Mouse (Mus musculus) layer of hippocampus, adult 18-20 months (tissue): ENCODE results near the gene Nr2f2. TPM values are rescaled to one million over a fixed set of nuclear protein-coding genes. Genes with fewer than 3 reads are reported as not detected.

Experiments
- DNase-seq, 2 experiments: peaks; one replicate each; pipeline ENCODE4 v3.0.0; 2022; ENCODE audit warnings: low spot score in 2 of 2
- total RNA-seq, 2 experiments: library from RNA; stranded (reverse); gene quantifications; 2 replicates each; pipeline ENCODE4 v1.2.3; 2021

Gene Nr2f2
- total RNA-seq, 2 experiments from 2014 or later, result 40.8 to 55.2 TPM

DNA sequence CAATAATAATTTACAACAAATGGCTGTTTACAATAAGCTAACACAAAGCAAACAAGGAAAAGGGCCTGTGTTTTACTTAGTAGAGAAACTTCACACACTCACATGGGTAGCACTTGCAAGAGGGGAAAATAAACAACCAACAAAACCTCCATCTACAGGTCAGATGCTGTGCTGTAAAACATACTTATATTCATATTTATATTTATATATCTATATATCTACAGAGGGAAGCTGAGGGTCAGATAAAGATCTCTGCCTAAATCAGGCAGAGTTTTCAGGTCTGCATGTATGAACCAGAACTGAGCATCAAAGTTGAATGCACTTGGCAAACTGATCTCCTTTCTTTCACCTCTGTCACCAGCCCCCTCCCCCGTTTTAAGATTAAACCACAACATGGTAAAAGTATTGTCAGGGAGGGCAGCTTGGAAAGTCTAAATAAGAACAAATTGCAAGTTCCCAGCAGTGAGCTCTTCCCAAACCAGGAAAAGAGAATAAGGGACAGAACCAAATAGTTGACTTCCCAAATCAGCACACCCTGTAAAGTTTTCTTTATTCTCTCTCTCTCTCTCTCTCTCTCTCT lies 14.5 kb downstream of the Nr2f2 start:
- no peak for DNase-seq

- peak in 1 of 2 experiments; percentile 62 for DNase-seq
Observed at GRCm38 (mm10) chr7:70350781-70351551, 15.6 kb downstream of the Nr2f2 start.

DNA sequence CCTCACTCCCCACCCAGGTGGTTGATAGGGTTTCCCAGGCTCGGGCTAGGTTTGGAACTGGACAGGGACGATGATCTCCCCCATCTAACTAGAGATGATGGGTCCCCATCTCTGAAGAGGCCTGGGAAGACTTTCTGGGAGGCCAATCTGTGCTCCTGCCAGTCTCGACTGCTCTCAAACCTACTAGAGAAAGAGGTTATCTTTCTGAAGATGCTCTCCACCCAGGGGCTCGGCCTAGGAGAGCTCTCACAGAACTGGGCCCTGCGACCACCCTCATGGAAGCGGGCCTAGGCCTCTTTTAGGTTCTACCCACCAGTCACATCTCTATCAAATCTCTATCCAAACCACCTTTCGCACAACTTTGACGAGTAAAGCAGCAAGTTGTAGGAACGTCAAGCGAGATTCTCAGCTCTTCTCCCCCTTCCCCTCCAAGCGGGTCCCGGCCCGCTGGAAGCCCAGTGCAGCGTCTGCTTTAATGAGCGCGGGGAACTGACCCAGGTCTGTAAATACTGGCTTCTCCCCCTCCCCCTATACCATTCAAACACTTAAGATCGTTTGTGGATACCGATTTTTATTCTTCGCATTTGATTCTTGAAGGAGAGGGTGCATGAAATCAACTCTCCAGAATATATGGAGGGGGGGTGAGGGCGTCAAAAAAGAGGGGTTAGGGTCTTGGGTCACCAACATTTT lies 16.4 kb downstream of the Nr2f2 start:
- DNase-seq, result no peak

- DNase-seq, result no peak
Observed at GRCm38 (mm10) chr7:70348977-70349615, 17.4 kb downstream of the Nr2f2 start.

DNA sequence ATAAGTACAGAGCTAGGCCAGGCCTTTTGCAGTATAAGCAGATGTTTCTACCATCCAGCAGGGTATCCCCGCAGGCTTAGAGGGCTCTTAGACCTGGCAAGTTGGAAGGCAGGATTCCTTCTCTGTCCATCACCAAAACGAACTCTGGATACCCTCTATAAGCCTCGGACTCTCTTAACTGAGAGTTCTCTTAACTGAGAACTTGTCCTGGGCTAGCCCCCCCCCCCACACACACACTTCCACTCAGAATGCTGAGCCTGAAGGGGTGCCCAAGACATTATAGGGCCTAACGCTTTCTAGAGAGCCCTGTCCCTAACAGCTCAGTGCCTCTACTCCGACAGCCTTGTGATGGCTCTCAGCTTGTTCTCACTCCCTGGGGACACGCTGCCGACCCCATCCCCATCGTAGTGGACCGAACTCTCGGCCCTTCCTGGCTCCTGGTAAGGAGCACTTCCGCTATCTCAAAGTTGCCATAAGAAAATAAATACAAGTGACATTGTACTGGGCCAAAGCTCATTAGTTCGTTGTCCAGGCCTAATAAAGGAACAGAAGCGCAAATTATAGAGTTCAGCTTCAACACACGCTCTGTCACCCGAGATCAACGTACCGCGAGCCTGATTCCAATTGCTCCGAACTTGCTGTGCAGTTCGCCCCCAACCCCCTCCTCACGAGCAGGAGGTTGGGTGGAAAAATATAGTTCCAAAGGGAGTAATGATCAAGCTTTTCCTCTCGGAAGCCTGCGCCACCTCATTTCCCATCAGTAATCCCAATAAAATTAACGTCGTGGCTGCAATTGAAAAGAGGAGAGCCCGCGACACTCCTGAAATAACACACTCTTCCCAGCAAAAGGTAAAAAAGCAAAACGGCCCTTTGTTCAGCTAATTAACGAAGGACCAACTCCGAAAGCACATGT lies 18.2 kb downstream of the Nr2f2 start:
- DNase-seq, result no peak

GRCm38 (mm10) chr7:70347618-70347958 lies 18.9 kb downstream of the Nr2f2 start:
- no peak for DNase-seq

GRCm38 (mm10) chr7:70346951-70347617 lies 19.5 kb downstream of the Nr2f2 start:
- no peak for DNase-seq

DNA sequence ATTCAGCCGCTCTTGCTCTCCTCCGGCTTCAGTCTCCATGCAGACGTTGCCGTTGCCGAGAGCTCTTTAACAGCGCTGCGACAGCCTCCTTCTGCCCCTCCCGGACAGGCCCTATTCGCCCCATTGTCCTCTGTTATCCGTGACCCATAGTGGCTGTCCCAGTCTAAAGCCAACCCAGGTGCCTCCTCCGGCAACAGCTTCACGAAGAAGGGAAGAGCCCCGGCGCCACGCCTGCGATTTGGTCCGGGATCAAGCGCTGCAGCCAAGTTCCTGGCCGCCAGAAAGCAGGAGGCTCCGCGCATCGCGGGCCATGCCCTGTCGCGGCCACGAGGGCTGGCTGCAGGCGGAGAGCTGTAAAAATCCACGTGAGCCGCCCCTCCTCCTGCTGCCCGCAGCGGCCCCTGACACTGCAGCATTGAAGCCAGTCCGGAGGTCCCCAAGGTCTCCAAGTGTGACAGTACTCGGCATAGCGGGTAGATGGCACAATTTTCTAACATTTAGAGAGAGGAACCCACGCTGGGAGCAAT lies 20.5 kb downstream of the Nr2f2 start:
- DNase-seq, result peak in 1 of 2 experiments; percentile 58

DNA sequence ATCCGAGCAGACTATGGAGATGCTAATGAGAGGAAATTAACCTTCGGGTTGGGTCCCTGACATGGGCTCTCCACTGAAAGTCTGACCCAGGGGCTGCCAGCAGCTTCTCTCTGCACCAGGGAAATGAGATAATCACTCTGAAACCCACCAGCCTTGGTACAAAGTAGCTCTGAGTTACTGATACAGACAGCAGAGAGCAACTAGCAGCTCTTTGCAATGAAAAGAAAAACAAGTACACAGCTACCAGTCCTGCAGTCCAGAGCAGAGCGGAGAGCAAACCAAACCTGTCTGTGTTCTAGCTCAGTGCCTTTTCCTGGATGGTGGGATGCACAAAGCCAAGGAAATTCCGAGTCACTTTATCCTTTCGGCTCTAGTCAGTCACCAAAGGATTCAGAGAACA lies 23.1 kb downstream of the Nr2f2 start:
- DNase-seq, result no peak

DNA sequence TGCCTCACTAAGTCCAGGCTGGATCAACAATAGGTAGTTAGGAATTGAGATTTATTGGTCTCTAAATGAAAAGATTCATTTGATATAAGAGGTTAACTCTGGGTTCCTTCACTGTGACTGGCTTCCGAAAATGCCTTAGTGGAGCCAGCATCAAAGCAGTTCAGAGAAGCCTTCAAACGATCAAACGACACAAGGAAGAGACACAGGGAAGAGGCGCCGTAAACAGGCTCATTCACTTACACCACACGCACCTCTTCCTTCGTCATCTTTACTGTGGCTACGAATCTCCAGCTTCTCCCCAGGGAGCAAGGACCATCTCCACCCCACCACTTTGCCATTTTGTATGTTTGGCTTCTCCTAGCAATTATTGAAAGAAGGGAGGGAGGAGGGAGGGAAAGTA lies 23.8 kb downstream of the Nr2f2 start:
- no peak for DNase-seq

DNA sequence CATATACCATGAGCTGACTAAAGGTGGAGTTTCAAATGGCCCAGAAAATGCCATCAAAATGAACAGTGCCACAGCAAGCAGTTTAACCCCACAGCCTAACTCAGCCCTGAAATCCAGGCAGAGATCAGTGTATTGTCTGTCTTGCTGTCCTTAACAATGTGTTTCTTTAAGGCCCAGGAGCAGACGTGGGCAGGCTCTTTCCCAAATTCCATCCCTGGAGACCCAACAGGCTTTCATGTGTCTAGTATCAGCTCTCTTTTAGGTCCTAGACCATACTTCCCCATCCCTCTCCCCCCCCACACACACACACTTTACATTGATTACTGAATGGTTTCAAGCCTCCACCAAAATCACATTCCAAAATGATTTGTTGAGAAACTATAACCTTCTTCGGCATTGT lies 24.5 kb downstream of the Nr2f2 start:
- DNase-seq, result no peak

DNA sequence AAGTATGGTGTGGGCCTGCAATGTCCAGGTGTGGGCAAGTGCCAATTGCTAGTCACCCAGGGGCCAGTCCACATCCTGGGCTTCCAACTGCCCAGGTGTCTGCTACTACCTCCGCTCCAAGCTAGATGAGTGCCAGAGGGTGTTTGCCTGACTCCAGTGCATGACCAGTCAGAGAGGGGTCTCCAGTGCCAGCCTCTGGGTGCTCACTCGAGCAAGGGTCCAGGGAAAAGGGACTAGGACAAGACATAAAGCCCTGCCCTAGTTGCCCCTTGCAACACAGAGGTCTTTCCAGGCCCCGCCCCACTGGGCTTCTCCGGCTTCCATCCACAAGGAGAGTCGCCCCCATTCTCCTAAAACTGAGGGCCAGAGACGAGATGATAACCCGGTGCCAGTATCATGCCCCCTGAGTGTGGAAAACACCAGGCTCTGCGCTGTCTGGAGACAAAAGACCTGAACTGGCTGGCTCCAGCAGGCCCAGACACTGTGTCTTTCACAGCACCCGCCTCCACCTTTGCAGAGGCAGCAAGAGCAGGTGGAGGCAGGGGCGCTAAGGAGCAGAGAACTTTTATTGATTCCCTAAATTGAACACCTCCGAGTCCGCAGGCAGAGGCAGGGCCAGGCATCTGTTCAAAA lies 26.4 kb downstream of the Nr2f2 start:
- no peak for DNase-seq

GRCm38 (mm10) chr7:70338265-70338640 lies 28.3 kb downstream of the Nr2f2 start:
- DNase-seq, result no peak

DNA sequence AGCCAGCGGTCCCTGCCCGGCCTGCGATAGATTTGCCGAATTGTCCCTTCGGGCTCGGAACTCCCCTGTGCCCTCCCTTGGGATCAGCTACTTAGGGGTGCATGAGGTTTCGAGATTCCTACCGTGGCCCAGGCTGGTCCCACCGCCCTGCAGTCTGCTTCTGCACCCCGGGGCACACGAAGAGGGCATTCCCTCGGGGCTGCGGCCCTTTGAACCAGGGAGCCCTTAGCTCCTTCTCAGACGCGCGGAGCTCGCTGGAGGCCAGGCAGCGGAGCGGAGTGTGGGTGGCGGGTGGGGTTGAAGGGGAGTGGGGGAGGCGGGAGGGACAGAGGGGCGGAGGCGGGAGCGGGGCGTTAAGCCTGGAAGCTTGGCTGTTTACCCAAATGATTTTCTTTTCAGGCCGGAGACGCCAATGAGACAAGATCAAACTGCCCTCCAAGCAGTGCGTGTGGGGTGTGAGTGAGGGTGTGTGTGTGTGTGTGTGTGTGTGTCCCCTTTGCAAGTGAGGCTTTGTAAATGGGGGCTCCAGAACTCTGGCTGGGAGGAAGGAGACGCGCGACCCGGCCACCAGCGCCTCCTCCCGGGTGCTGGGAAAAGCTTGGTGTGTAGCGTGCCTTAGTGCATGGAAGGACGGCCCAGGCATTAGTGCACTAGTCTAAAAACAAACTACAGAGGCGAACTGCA lies 28.8 kb downstream of the Nr2f2 start:
- no peak for DNase-seq

DNA sequence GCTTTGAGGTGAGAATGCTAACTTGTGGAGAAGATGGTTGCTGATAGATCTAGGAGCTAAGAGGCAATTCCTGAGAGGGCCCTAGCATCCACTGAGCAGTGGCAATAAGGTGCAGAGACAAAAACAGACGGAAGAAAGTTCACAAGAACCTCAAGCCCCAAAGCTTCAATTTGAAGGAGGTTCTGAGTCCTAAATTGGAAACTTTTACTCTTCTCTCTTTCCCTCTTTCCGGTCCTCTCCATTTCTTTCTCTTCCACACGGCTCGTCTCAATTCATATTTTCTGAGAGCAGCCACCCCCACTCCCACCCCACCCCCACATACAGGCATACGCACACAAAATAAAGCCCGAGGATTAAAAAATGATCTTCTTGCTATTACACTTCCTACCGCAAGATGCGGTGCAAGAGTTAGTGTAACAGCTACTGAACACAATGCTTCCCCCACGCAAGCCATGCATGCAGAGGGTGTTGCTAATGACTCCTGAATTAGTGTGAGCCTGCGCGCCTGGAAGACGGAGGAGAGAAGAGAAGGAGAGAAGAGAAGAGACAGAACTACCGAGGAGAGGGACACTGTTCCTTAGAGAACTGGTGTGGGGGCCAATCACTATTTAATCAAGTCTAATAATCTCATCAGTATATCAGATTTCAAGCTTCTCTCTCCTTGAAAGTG lies 29.8 kb downstream of the Nr2f2 start:
- DNase-seq, result no peak

DNA sequence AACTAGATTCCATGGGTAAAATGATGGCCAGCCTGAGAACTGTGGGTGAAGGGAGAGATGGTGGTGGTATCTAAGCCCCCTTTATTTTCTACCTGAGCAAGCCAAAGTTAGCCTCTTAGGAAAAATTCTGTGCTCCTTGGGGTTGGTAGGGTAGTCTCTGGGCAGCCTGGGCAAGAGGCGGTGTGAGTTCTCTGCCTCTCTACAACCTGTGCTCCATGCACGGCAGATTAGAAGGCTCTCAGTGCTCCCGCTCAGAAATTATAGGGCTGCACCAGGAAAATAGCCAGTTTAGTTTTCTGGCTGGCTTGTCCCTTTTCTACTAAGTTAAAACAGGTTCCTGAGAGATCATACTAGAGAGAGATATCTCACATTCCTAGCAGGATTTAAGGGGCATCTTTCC lies 30.4 kb downstream of the Nr2f2 start:
- no peak for DNase-seq

DNA sequence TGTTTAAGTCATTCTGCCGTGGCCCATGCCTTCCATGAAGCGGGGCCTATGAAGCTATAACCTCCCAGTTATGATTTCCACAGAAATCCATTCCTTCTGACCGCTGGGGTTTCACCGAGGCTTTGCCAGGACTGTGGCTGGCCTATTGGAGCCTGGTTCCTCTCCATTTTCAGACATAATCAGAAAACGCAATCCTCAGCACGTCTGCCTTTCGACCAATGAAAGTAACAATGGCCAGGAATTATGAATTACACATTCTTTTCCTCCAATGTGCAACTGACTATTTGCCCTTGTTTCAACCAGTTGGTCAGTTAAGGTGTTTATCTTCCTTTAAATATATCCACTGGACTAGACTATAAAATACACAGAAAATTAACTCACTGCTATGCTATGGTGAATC lies 31.1 kb downstream of the Nr2f2 start:
- DNase-seq, result no peak

- peak; percentile 71 to 88 for DNase-seq
Observed at GRCm38 (mm10) chr7:70334836-70335235, 31.7 kb downstream of the Nr2f2 start.

DNA sequence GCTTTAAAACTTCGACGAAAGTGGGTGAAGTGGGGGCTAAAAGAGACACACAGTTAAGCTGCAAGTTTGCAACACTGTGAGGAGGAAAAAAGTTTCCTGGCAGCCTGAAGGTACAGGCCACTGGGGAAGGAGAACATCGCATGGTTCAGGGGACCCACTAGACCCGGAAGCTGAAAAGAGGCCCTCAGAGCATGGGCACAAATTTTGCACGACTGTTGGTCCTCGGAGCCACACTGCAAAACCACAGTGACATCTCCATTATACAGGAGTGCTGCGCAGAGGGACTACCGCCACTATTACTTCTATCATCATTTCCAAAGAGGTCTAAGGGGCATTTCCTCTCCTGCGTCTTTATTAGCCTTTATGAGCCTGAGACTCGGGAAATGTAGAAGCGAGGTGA lies 32.7 kb downstream of the Nr2f2 start:
- no peak for DNase-seq
